Mouse (Mus musculus) adrenal gland, postnatal 4 days (tissue): Measurements from ENCODE around the gene Klf8. TPM values are rescaled to one million over a fixed set of nuclear protein-coding genes. Genes with fewer than 3 reads are reported as not detected.

Experiments
- DNase-seq, 2 experiments: peaks; one replicate each; pipeline ENCODE4 v3.0.0; 2021 to 2022; ENCODE audit warnings: low spot score in 2 of 2, mixed read lengths in 2 of 2
- total RNA-seq, 2 experiments: library from RNA; stranded (reverse); gene quantifications; 2 replicates each; pipeline ENCODE4 v1.2.3; 2021

The Klf8 gene
- total RNA-seq, 2 experiments from 2014 or later, result 0.71 to 1.5 TPM

DNA sequence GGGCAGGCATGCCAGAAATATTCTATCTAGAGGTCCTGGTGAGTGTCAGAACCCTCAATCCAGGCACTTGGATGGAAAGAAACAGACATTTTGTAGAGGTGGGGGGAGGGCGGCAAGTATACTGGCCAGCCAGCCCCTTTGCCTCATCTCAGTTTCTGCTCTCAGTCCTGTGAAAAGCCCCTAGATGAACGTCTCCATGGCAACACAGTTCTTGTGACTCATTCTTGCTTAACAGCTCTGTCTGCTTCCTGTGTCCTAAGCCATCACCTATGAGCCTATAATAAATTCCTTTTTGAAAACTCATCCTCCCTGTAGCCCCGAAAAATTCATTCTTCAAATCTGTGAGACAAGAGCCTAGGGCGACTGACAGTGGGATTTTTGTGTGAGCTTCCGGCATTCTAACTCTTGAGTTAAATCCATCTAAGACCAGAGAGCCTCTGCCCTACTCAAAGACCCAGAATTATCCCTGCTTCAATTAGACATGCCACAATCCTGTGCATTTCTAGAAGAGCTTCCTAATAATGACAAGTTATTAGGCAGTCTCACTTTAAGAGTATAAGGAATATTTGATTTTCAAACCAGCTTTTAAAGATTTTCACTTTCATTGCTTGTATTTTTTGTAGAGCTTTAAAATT is 196.5 kb downstream of the Klf8 start:
- DNase-seq, result no peak

- DNase-seq, result no peak
Measured at GRCm38 (mm10) chrX:153439573-153439972, 202.3 kb downstream of the Klf8 start.

DNA sequence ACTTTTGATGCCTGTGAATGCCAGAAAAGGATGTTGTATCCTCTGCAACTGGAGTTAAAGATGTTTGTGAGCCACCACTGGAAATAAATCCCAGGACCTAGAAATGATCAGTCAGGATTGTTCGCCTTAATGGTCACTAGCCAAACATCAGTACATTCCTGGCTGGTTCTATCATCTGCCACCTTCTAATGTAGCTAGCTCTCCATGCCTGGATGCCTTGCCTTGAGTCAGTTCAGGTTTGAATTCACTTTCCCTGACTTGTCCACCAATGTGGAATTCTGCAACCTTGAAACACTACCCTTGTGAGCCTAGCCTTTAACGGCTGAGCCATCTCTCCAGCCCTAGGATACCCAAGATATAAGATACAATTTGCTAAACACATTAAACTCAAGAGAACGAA is 202.8 kb downstream of the Klf8 start:
- no peak for DNase-seq

Other genes with a start within 250 kb of the Klf8 start
- 1 to 10 TPM; 4.7 to 5.0 TPM for gene Usp51, start 231.0 kb upstream of the Klf8 start, total RNA-seq
- gene Mageh1, start 199.9 kb upstream of the Klf8 start, total RNA-seq, result 10 to 100 TPM; 37.8 to 42.5 TPM
- not detected for gene Foxr2, start 118.7 kb upstream of the Klf8 start, total RNA-seq
- 10 to 100 TPM; 11.8 to 12.5 TPM for gene Rragb, start 97.5 kb upstream of the Klf8 start, total RNA-seq